23 mouse cellular contexts compared by ENCODE assay signal in the genomic region with DNA sequence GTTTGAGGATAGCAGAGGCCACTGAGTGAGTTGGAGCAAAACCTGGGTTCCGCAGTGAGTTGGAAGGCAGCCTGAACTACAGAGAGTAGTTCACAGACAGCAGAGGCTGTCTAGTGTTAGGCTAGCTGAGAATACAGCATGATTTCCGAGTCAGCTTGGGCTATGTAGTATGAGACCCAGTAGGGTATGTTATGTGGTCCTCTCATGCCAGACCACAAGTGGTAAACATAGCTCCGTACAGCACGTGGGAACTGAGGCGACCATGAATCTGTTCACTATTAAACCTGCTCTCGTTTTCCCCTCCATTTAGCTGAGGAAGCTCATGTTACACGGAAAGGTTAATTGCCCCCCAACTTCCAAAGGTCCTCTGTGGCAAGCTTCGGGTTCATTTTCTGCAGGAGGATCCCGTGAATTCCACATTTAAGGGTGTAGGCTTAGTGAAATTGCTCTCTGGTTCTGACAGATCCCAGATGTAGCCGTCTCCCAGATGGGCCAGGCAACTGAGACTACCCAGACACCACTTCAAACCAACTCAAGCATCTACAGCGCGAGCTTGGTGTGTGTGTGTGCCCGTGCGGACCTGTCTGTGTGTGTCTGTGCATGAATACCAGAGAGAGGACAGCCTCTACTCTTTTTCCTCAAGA.
DNase-seq lines count a peak whose midpoint lies in the region; ATAC-seq and TF ChIP-seq lines count a peak whose summit lies in the region.
"Had no signal": no experiment of that assay in that cellular context is flagged by ENCODE, and none has a peak within 500 bp of the region (broad histone marks: within the 10 kb centered on the region; RNA-seq: fewer than 3 reads in every experiment).

No protein-coding gene starts in this region.

- no peaks in the 10 kb centered on the region for H3K36me3 ChIP-seq in kidney, embryonic 16.5 days (ENCODE audit: insufficient read depth, low read length)
- no peaks in the 10 kb centered on the region for H3K36me3 ChIP-seq in intestine, embryonic 15.5 days
- H3K36me3 ChIP-seq in stomach, embryonic 15.5 days = no peaks in the 10 kb centered on the region
- H3K36me3 ChIP-seq: G1E had no signal

- peaks cover 39% of the 10 kb centered on the region for H3K4me1 ChIP-seq in kidney, embryonic 16.5 days (ENCODE audit: insufficient read depth, low read length)
- peaks cover 31% of the 10 kb centered on the region for H3K4me1 ChIP-seq in intestine, embryonic 15.5 days (replicated peaks)
- peaks cover 12% of the 10 kb centered on the region for H3K4me1 ChIP-seq in stomach, embryonic 15.5 days

- DNase-seq in embryo, embryonic 10 days (ENCODE audit: low spot score) = peak; percentile 44
- DNase-seq in embryo, embryonic 10.5 days (ENCODE audit: low spot score) = no peak
- DNase-seq in kidney, adult 11 months = no peak
- DNase-seq in left cerebral cortex, adult 2 months (ENCODE audit: extremely low spot score in 1 of 2, low spot score in 2 of 2) = no peak
- DNase-seq in right cerebral cortex, postnatal 14 days = no peak
- DNase-seq: cerebellum, adult 11 months; cerebellum, postnatal 36 days; heart, postnatal 4 days; liver; liver, postnatal 0 days; lung, postnatal 14 days; thymus, postnatal 36 days had no signal

- 0 out of 2 replicates have a peak, but pooled peaks have one; percentile 29 for ATAC-seq in kidney, embryonic 16.5 days (ENCODE audit: low FRiP score, low TSS enrichment)
- peak; percentile 66 for ATAC-seq in intestine, embryonic 15.5 days
- no peak for ATAC-seq in stomach, embryonic 15.5 days (ENCODE audit: insufficient read depth, low FRiP score, low read depth)
- ATAC-seq: CD4-positive, CD25-positive, alpha-beta regulatory T cell, adult 4 months; forebrain, embryonic 16.5 days; hindbrain, postnatal 0 days; liver, postnatal 0 days had no signal

- 38% methylated on average over 14 of the region's 14 CpGs for WGBS in kidney, embryonic 16.5 days
- WGBS in intestine, embryonic 15.5 days = 41% methylated on average over 14 of the region's 14 CpGs
- 53% methylated on average over 14 of the region's 14 CpGs for WGBS in stomach, embryonic 15.5 days

- TF ChIP-seq CTCF in left cerebral cortex, adult 2 months (IDR thresholded peaks at IDR 0.05) = no peak

- no peak overlapping the region for H3K4me3 ChIP-seq in kidney, embryonic 16.5 days (ENCODE audit: low read length)
- no peak overlapping the region for H3K4me3 ChIP-seq in intestine, embryonic 15.5 days (replicated peaks)
- H3K4me3 ChIP-seq in stomach, embryonic 15.5 days (replicated peaks) = no peak overlapping the region
- H3K4me3 ChIP-seq in left cerebral cortex, adult 2 months = no peak overlapping the region
- H3K4me3 ChIP-seq: erythroblast, embryonic 14.5 days; megakaryocyte, embryonic 14.5 days had no signal

- no peaks in the 10 kb centered on the region for H3K27me3 ChIP-seq in kidney, embryonic 16.5 days (ENCODE audit: insufficient read depth, low read length)
- H3K27me3 ChIP-seq in intestine, embryonic 15.5 days (replicated peaks) = no peaks in the 10 kb centered on the region
- no peaks in the 10 kb centered on the region for H3K27me3 ChIP-seq in stomach, embryonic 15.5 days (replicated peaks)

- no peak overlapping the region for H3K4me2 ChIP-seq in kidney, embryonic 16.5 days (replicated peaks; ENCODE audit: low read depth, low read length)
- no peak overlapping the region for H3K4me2 ChIP-seq in intestine, embryonic 15.5 days (replicated peaks)
- no peak overlapping the region for H3K4me2 ChIP-seq in stomach, embryonic 15.5 days
- H3K4me2 ChIP-seq: heart, embryonic 11.5 days had no signal

- no peaks in the 10 kb centered on the region for H3K9me3 ChIP-seq in kidney, embryonic 16.5 days (ENCODE audit: low read length)
- no peaks in the 10 kb centered on the region for H3K9me3 ChIP-seq in intestine, embryonic 15.5 days
- no peaks in the 10 kb centered on the region for H3K9me3 ChIP-seq in stomach, embryonic 15.5 days
- H3K9me3 ChIP-seq: G1E; megakaryocyte, embryonic 14.5 days had no signal

- no peak overlapping the region for H3K9ac ChIP-seq in kidney, embryonic 16.5 days (replicated peaks; ENCODE audit: low read length)
- H3K9ac ChIP-seq in intestine, embryonic 15.5 days = no peak overlapping the region
- H3K9ac ChIP-seq in stomach, embryonic 15.5 days = no peak overlapping the region
- H3K9ac ChIP-seq: liver, postnatal 0 days had no signal

- H3K27ac ChIP-seq in kidney, embryonic 16.5 days (ENCODE audit: low read length) = no peak overlapping the region
- 0 out of 2 replicates have a peak overlapping the region, but pooled peaks have one; percentile 56 for H3K27ac ChIP-seq in intestine, embryonic 15.5 days
- H3K27ac ChIP-seq in stomach, embryonic 15.5 days = peak overlapping the region; percentile 8; the same call in 1 of the 2 replicates
- H3K27ac ChIP-seq in left cerebral cortex, adult 2 months = no peak overlapping the region
- H3K27ac ChIP-seq: hindbrain, postnatal 0 days; kidney, postnatal 0 days had no signal

- intact Hi-C loops in left cerebral cortex, adult 2 months (cut with DNase I) = no loop called here

Comparison
In these comparisons a context has a peak if more than half of its experiments do, and no peak if none do; other contexts are left out.
1. H3K27ac ChIP-seq: peak in intestine, embryonic 15.5 days (single experiment) and stomach, embryonic 15.5 days (single experiment); none in kidney, embryonic 16.5 days (single experiment) and left cerebral cortex, adult 2 months (single experiment).